Mouse (Mus musculus) ES-E14 (cell line): ENCODE measurements around the gene Cryba2. TPM values are rescaled to one million over a fixed set of nuclear protein-coding genes. Genes with fewer than 3 reads are reported as not detected.

ENCODE experiments used
- DNase-seq: peaks from one replicate; pipeline ENCODE4 v3.0.0-alpha.2; 2013; ENCODE audit warnings: low read depth, low spot score
- H3K27ac ChIP-seq: 2 replicates; pipeline ENCODE4 v1.5.1; 2012; ENCODE audit warnings: low read depth, mild to moderate bottlenecking, low read length, moderate library complexity, mixed read lengths; ENCODE audit not compliant: poor library complexity, insufficient read depth, severe bottlenecking
- H3K36me3 ChIP-seq: 2 replicates; pipeline ENCODE4 v1.6.1; 2012; ENCODE audit warnings: mild to moderate bottlenecking, low read length, moderate library complexity, mixed read lengths; ENCODE audit not compliant: control insufficient read depth, poor library complexity, insufficient read depth, severe bottlenecking
- H3K4me1 ChIP-seq, 2 experiments: fragments of 150-350 bp in 1 of 2; sonication (generic) in 1 of 2; 2 replicates each; pipeline ENCODE4 v1.6.1; 2012; ENCODE audit warnings: low read length in 2 of 2, mild to moderate bottlenecking in 1 of 2, mixed read lengths in 1 of 2; ENCODE audit not compliant: control insufficient read depth in 2 of 2, insufficient read depth in 2 of 2, poor library complexity in 1 of 2
- H3K4me3 ChIP-seq, 2 experiments: fragments of 150-350 bp in 1 of 2; sonication (generic) in 1 of 2; 2 replicates each; pipeline ENCODE4 v1.5.1; 2012; ENCODE audit warnings: low read length in 2 of 2, low read depth in 1 of 2, mild to moderate bottlenecking in 1 of 2, mixed read lengths in 1 of 2; ENCODE audit not compliant: insufficient read depth in 1 of 2, poor library complexity in 1 of 2, severe bottlenecking in 1 of 2
- H3K9ac ChIP-seq: 2 replicates; pipeline ENCODE4 v1.6.1; 2012; ENCODE audit warnings: low read depth, mild to moderate bottlenecking, low read length, mixed read lengths; ENCODE audit not compliant: poor library complexity, insufficient read depth, severe bottlenecking
- H3K9me3 ChIP-seq: fragments of 150-350 bp; sonication (generic); 2 replicates; pipeline ENCODE4 v1.6.1; 2012; ENCODE audit warnings: low read depth, mild to moderate bottlenecking, low read length; ENCODE audit not compliant: control insufficient read depth, insufficient read depth
- CHD2 ChIP-seq: IDR thresholded peaks from 2 replicates; pipeline ENCODE4 v1.6.1; 2014; ENCODE audit warnings: mild to moderate bottlenecking, low read depth, low read length, inconsistent platforms
- HCFC1 ChIP-seq: IDR thresholded peaks from 2 replicates; pipeline ENCODE4 v1.6.1; 2012; ENCODE audit warnings: low read length, inconsistent platforms, borderline replicate concordance; ENCODE audit not compliant: insufficient read depth
- MAFK ChIP-seq: IDR thresholded peaks from 2 replicates; pipeline ENCODE4 v1.6.1; 2014; ENCODE audit warnings: mild to moderate bottlenecking, low read depth, low read length, inconsistent platforms; ENCODE audit not compliant: insufficient read depth
- ZC3H11A ChIP-seq: IDR thresholded peaks from 2 replicates; pipeline ENCODE4 v1.6.1; 2012; ENCODE audit warnings: low read depth, mild to moderate bottlenecking, inconsistent platforms, low read length, borderline replicate concordance
- ZNF384 ChIP-seq: IDR thresholded peaks from 2 replicates; pipeline ENCODE4 v1.6.1; 2012; ENCODE audit warnings: low read depth, low read length, inconsistent platforms
- in situ Hi-C, 2 experiments: fragments of 600-800 bp; cut with MboI; formaldehyde crosslinking; loops; one replicate each; pipeline ENCODE4 v1.15.1; 2025; ENCODE audit warnings: low sequenced_read_pairs in 2 of 2, inconsistent platforms in 1 of 2; ENCODE audit not compliant: unreplicated experiment in 2 of 2
- total RNA-seq: library from RNA; depleted of rRNA; stranded (reverse); fragments of 300-350 nt; gene quantifications from 2 replicates; pipeline ENCODE4 v1.2.3, GENCODE M21; 2012; rRNA removed

Cryba2 gene
- total RNA-seq, result not detected in 2 replicates

GRCm38 (mm10) chr1:74893134-74893855 lies at the start of gene Cryba2:
Gene Cryba2, minus strand, starts transcription at chr1:74893143.
- Histone ChIP-seq H3K9me3 (no peaks in the 10 kb centered on the region), H3K4me3 (peak within 1 kb of the TSS; percentile 27 to 30), H3K36me3 (no peaks in the 10 kb centered on the region), H3K9ac (no peak within 1 kb of the TSS), H3K27ac (no peak within 1 kb of the TSS), H3K4me1 (peaks cover 0 to 8% of the 10 kb centered on the region in 2 experiments; a peak in 1 of 4 replicates)
- in situ Hi-C loops, result no loop called here
- DNase-seq, result no peak
- TF ChIP-seq ZNF384 (no peak), MAFK (peak; percentile 18; the same call in 1 of the 2 replicates)

DNA sequence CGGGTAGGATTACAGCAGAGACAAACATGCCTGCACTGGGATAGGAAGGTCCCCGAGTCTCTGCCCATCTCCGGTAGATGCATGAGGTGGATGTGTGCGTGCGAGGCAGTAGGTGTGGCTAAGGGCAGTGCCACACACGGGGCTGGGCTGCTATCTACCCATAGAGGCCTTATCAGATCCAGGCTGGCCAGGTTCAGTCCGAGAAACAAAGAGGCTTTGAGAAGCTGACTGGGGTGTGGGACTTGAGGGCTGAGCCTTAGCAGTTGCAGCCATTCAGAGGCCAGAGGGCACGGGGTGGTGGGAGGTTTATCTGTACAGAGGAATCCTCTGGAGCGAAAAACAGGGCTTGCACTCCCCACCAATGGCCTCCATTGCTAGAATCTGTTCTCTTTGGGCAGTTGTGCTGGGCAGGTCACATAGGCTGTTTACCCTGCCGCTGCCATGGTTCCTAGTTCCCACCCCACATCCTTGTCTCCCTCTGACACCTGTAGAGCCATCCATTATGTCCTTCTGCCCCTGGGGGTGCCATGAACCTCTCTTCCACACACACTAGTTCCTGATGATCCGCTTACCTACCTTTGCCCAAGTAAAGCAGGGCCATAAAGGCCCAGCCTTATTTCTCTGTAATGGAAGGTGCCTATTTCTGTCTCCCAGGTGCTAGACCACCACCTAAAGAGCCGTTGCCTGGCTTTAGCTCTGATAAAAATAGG lies 48.9 kb upstream of the Cryba2 start:
- in situ Hi-C loops, result no loop called here
- Histone ChIP-seq H3K36me3 (no peaks in the 10 kb centered on the region), H3K4me3 (no peak overlapping the region), H3K9ac (no peak overlapping the region), H3K27ac (no peak overlapping the region), H3K9me3 (no peaks in the 10 kb centered on the region), H3K4me1 (no peaks in the 10 kb centered on the region)
- TF ChIP-seq HCFC1, result no peak
- no peak for TF ChIP-seq ZC3H11A
- no peak for TF ChIP-seq CHD2
- no peak for TF ChIP-seq MAFK
- no peak for TF ChIP-seq ZNF384
- no peak for DNase-seq

DNA sequence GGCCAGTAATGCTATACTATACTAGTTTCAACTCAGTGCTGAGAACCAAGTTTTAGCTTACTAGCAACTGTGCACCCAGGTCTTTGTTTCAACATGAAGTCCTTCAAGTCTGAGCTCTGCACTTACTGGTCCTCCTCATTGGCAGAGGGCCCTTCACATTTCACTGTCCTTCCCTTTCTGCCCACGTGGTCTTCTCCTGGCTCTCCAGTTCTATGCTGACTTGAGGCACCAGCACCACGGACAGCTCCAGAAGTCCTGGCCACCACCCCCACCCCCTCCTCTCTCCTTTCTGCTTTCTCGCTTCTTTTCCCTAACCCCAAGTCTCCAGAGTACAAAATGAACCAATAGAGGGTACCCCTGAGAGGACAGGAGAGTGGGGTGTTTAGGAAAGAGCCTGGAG lies 46.8 kb upstream of the Cryba2 start:
- H3K27ac ChIP-seq, result no peak overlapping the region
- H3K9ac ChIP-seq, result no peak overlapping the region
- H3K9me3 ChIP-seq, result no peaks in the 10 kb centered on the region
- no peak for DNase-seq
- in situ Hi-C loops, result no loop called here
- no peaks in the 10 kb centered on the region for H3K4me1 ChIP-seq
- H3K36me3 ChIP-seq, result no peaks in the 10 kb centered on the region
- H3K4me3 ChIP-seq, result no peak overlapping the region
- TF ChIP-seq CHD2, result no peak
- no peak for TF ChIP-seq ZNF384
- TF ChIP-seq ZC3H11A, result no peak
- no peak for TF ChIP-seq HCFC1
- no peak for TF ChIP-seq MAFK

DNA sequence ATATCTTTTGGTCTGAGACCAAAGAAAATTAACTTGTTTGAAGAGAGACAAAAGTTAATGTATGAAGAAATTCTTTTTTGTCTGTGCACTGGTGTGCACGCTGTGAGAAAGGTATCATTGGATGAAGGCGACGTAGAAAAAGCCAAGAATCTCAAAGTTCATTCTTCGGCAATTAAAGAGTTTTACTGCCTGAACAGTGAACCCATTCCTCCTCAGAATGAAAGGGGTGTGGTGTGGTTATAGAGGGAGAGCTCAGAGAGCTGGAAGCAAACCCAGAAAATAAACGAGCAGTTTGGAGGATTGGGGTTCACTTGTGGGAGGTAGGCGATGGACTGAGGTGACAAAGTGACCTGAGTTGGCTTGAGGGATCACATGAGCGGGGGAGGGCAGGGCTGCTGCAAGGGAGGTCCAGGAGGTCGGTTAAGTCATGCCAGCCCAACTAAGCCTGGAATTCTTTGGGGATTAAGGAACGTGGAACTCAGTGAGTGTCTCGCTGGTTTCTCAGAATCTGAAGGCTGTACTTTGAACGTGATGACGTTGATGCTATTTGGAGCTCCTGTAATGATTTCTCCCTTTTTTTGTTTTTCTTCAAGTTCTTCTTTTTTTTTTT lies 43.4 kb upstream of the Cryba2 start:
- no peak for DNase-seq

More for the DNA sequence above, 43.4 kb upstream of the Cryba2 start:
- H3K4me1 ChIP-seq, result no peaks in the 10 kb centered on the region
- in situ Hi-C loops, result no loop called here
- H3K9ac ChIP-seq, result no peak overlapping the region
- no peak for TF ChIP-seq CHD2
- TF ChIP-seq MAFK, result no peak
- no peak for TF ChIP-seq ZNF384
- no peak for TF ChIP-seq HCFC1
- no peak for TF ChIP-seq ZC3H11A
- H3K9me3 ChIP-seq, result no peaks in the 10 kb centered on the region
- no peak overlapping the region for H3K4me3 ChIP-seq
- no peaks in the 10 kb centered on the region for H3K36me3 ChIP-seq
- no peak overlapping the region for H3K27ac ChIP-seq
